Mouse (Mus musculus) thymus, postnatal 0 days (tissue): ENCODE data around the gene Gm9736. TPM values are rescaled to one million over a fixed set of nuclear protein-coding genes. Genes with fewer than 3 reads are reported as not detected.
"Not testable (repeated sequence)": the region's sequence is repeated elsewhere in the genome, so short reads cannot be mapped to it uniquely, and the experiment has no call there.

Experiments
- DNase-seq: peaks from one replicate; pipeline ENCODE4 v3.0.0-alpha.2; 2015; ENCODE audit warnings: low spot score
- polyA plus RNA-seq: library from polyadenylated mRNA; unstranded; fragments of >200 nt; fragmentation: Nextera tagmentation; extraction: Ambion mirVana; gene quantifications from 2 replicates; pipeline ENCODE4 v1.2.1, GENCODE M21; 2015

Gm9736 gene
- polyA plus RNA-seq, 1 experiment from 2014 or later: not detected

GRCm38 (mm10) chr10:77728280-77728679 is 22.9 kb downstream of the Gm9736 start:
- DNase-seq: no peak

- no peak for DNase-seq
Observed at GRCm38 (mm10) chr10:77726186-77726585, 25.0 kb downstream of the Gm9736 start, which contains the start of gene Gm10100. Gm10100 (plus strand) TSS chr10:77726486.

- no peak for DNase-seq
Observed at GRCm38 (mm10) chr10:77724855-77725254, 26.3 kb downstream of the Gm9736 start.

- not testable (repeated sequence) for DNase-seq
Observed at GRCm38 (mm10) chr10:77720299-77720698, 30.9 kb downstream of the Gm9736 start, which contains the start of gene Krtap12-1. Krtap12-1 (plus strand) TSS chr10:77720599.

GRCm38 (mm10) chr10:77715507-77715906 is 35.6 kb downstream of the Gm9736 start, which contains the start of gene Gm10142:
Gm10142 (plus strand) TSS chr10:77715807.
- no peak for DNase-seq

- no peak for DNase-seq
Observed at GRCm38 (mm10) chr10:77713734-77714133, 37.4 kb downstream of the Gm9736 start.

GRCm38 (mm10) chr10:77711157-77711556 is 40.0 kb downstream of the Gm9736 start, which contains the start of gene Gm10024:
Gm10024 (plus strand) TSS chr10:77711457.
- not testable (repeated sequence) for DNase-seq

- no peak for DNase-seq
Observed at GRCm38 (mm10) chr10:77709831-77710230, 41.3 kb downstream of the Gm9736 start.

- no peak for DNase-seq
Observed at GRCm38 (mm10) chr10:77706326-77706725, 44.8 kb downstream of the Gm9736 start, which contains the start of gene Gm10272. Gm10272 (plus strand) TSS chr10:77706626.

Other genes with a start within 250 kb of the Gm9736 start
- gene Fam207a, start 235.6 kb downstream of the Gm9736 start, polyA plus RNA-seq: 47.5 and 51.5 TPM in 2 replicates
- gene Itgb2, start 221.1 kb downstream of the Gm9736 start, polyA plus RNA-seq: 121 and 126 TPM in 2 replicates
- 79.8 and 85.6 TPM in 2 replicates for gene Pttg1ip, start 169.6 kb downstream of the Gm9736 start, polyA plus RNA-seq
- 251 and 259 TPM in 2 replicates for gene Sumo3, start 145.3 kb downstream of the Gm9736 start, polyA plus RNA-seq
- 9.2 and 23.4 TPM in 2 replicates for gene Gm49325, start 145.2 kb downstream of the Gm9736 start, polyA plus RNA-seq
- 67.9 and 69.8 TPM in 2 replicates for gene Ube2g2, start 129.1 kb downstream of the Gm9736 start, polyA plus RNA-seq
- 0.77 and 0.84 TPM in 2 replicates for gene Tspear, start 64.8 kb downstream of the Gm9736 start, polyA plus RNA-seq
- gene Gm19402, start 60.6 kb downstream of the Gm9736 start, polyA plus RNA-seq: not detected in 2 replicates
- gene Gm9508, start 54.1 kb downstream of the Gm9736 start, polyA plus RNA-seq: not detected in 2 replicates
- gene Gm10272, start 44.7 kb downstream of the Gm9736 start, polyA plus RNA-seq: not detected in 2 replicates
- gene Gm10024, start 39.9 kb downstream of the Gm9736 start, polyA plus RNA-seq: not detected in 2 replicates
- not detected in 2 replicates for gene Gm10142, start 35.5 kb downstream of the Gm9736 start, polyA plus RNA-seq
- not detected in 2 replicates for gene Krtap12-1, start 30.8 kb downstream of the Gm9736 start, polyA plus RNA-seq
- gene Gm10100, start 24.9 kb downstream of the Gm9736 start, polyA plus RNA-seq: not detected in 2 replicates
- not detected in 2 replicates for gene Gm18596, start 8.7 kb downstream of the Gm9736 start, polyA plus RNA-seq
- not detected in 2 replicates for gene Gm3233, start 8.3 kb upstream of the Gm9736 start, polyA plus RNA-seq
- not detected in 2 replicates for gene Gm3238, start 20.0 kb upstream of the Gm9736 start, polyA plus RNA-seq
- not detected in 2 replicates for gene Gm7138, start 25.6 kb upstream of the Gm9736 start, polyA plus RNA-seq
- not detected in 2 replicates for gene Gm3250, start 31.2 kb upstream of the Gm9736 start, polyA plus RNA-seq
- gene Gm7137, start 36.8 kb upstream of the Gm9736 start, polyA plus RNA-seq: not detected in 2 replicates
- gene Gm9639, start 43.7 kb upstream of the Gm9736 start, polyA plus RNA-seq: not detected in 2 replicates
- gene Gm19668, start 47.8 kb upstream of the Gm9736 start, polyA plus RNA-seq: not detected in 2 replicates
- gene Gm9507, start 60.5 kb upstream of the Gm9736 start, polyA plus RNA-seq: not detected in 2 replicates
- not detected in 2 replicates for gene Gm2696, start 63.3 kb upstream of the Gm9736 start, polyA plus RNA-seq
- gene Krtap10-4, start 75.7 kb upstream of the Gm9736 start, polyA plus RNA-seq: not detected in 2 replicates
- not detected in 2 replicates for gene Krtap10-10, start 84.6 kb upstream of the Gm9736 start, polyA plus RNA-seq
- not detected in 2 replicates for gene Gm36176, start 95.4 kb upstream of the Gm9736 start, polyA plus RNA-seq
- not detected in 2 replicates for gene Gm10318, start 101.5 kb upstream of the Gm9736 start, polyA plus RNA-seq
- not detected in 2 replicates for gene Gm3285, start 110.6 kb upstream of the Gm9736 start, polyA plus RNA-seq
- gene Lrrc3, start 151.2 kb upstream of the Gm9736 start, polyA plus RNA-seq: 1.2 TPM in 2 replicates
- 18.1 and 21.8 TPM in 2 replicates for gene Trpm2, start 219.2 kb upstream of the Gm9736 start, polyA plus RNA-seq
- 20.9 and 21.0 TPM in 2 replicates for gene 1810043G02Rik, start 227.2 kb upstream of the Gm9736 start, polyA plus RNA-seq